Mouse (Mus musculus): ENCODE data around the gene Gtf2e1. TPM values are rescaled to one million over a fixed set of nuclear protein-coding genes. Genes with fewer than 3 reads are reported as not detected.

Gtf2e1 gene
- total RNA-seq, 2 experiments from 2014 or later: 5.5 to 6.9 TPM

DNA sequence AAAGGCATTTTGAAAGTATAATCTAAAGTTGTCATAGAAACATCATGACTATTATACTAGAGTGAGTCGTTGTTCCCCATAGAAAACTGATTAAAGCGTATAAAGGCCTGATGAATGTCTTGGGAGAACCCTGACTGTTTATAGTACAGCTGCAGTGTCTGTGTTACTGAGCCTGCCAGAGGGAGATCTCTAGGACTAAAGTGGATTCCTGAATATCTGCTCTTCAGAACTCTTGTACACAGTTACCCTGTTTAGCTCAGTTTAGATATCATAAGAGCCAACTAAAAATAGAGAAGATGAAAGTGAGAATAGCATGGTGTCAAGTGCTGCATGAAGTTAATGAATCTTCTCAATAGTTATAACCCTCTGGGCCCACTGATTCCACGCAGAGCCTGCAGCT is 10.7 kb upstream of the Gtf2e1 start:
- no peak for DNase-seq
- intact Hi-C loops (cut with DNase I): no loop called here

DNA sequence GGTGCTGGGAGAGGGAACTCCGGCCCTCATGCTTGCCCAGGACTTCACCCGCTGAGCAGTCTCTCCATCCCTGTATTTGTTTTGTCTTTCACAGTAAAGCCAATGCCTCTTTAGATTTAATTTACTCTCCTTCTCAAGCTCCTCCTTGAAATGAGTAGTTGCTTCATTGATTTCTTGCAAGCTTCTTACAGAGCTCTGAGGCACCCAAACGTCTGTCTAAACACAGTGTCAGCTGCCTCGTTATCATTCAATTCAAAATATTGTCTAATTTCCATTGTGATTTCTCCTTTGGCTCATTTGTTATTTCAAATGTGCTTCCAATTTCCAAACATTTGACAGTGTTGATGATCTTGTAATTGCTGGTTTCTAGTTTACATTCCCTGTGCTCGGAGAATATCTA is 6.7 kb upstream of the Gtf2e1 start:
- no peak for DNase-seq
- intact Hi-C loops (cut with DNase I): no loop called here

DNA sequence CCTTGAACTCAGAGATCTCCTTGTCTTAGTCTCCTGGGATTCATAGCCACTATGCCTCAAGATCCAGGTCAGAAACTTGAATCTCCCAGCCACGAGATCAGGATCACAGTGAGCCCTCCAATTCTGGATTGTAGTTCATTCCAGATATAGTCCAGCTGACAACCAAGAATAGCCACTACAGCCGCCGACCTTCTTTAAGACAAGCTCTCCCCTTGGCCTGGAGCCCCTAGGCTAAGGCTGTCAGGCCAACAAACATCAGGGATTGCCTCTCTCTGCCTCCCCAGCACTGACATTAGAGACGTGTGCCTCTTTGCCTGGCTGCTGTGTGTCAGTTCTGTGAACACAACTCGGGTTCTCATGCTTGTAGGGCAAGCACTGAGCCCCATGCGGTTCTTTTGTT is 1.2 kb upstream of the Gtf2e1 start:
- intact Hi-C loops (cut with DNase I): loop anchor here (5.0 kb wide), 1 partner anchor 112 kb away; the partner anchor contains the start of gene Ndufb4
- no peak for DNase-seq

DNA sequence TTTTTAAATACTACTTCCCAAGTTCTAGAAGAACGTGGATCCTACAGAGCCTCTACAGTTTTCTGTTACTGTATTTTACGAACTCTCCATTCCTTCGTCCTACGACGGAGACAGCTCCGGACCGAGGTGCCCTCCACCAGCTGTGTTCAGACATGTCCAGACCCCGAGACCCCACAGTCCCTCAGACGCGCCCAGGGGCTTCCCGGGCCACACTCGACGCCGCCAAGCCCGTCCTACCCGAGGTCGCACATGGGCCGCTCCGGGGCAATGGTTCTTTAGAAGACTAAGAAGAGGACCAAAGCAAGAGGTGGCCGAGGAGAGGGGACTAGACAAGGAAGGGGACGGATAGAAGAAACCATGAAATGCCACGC is 364 bp downstream of the Gtf2e1 start:
- DNase-seq: no peak
- intact Hi-C loops (cut with DNase I): no loop called here

DNA sequence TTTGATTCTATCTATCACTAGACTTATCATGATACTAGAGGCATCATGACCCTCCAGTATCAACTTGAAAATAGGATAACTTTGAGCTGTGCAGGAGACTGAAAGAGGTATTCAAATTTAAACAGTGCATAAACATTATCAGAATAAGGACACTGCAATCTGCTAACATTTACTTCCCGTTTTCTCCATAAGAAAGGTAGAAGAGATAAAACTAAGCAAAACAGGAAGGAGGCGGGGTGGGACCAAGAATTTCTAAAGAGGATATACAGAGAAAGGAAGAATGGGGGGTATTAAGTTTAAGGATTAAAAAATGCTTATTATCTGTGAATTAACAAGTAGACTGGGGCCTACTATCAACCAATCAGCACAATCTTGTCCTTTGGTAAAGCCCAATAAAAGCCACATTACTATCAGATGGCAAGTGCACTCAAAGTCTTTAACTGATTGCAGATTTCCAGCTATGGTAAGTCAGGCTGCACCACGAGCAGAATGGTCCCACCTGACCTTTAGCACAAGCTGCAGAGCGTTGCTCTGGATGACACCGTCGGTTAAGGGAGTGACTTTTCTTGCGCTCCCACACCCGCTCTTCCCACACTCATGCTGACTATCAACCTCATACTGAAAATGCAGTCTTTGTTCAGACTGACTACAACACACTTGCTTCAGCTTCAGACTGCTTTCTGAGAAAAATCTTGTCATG is 6.1 kb downstream of the Gtf2e1 start:
- DNase-seq: no peak
- intact Hi-C loops (cut with DNase I): no loop called here

DNA sequence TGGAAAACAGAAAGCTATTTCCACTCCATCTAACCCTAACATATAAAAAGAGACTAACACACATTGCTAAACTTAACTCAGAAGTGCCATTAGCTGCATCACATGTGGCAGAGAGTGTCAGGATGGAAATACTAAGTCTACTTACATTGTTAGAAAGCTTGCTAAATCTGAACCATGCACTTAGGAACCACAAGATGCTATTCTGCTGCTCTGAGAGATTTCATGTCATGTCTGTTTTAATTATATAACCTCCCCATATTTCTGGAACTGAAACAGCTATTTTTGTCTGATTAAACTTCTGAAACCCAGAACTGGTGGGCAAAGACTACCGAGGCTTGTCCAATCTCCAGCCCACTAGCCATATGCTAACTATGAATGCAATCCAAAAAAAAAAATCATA is 7.5 kb downstream of the Gtf2e1 start:
- no peak for DNase-seq
- intact Hi-C loops (cut with DNase I): no loop called here

DNA sequence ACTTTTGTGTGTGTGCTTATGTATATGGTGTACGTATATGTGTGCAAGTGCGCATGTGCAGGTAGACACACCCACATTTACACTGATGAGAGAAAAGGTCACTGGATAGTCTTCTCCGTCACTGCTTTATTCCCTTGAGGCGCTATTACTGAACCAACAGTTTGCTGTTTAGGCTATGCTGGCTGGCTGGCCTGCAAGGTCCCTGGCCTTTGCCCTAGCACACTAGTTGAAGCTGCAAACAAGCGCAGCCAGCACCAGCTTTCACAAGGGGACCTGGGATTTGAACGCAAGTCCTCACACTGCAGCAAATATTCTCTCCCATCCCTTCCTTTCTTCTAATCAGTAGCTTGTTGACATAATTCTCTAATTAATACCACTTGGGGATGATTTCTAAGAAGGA is 9.4 kb downstream of the Gtf2e1 start:
- intact Hi-C loops (cut with DNase I): no loop called here
- DNase-seq: no peak

DNA sequence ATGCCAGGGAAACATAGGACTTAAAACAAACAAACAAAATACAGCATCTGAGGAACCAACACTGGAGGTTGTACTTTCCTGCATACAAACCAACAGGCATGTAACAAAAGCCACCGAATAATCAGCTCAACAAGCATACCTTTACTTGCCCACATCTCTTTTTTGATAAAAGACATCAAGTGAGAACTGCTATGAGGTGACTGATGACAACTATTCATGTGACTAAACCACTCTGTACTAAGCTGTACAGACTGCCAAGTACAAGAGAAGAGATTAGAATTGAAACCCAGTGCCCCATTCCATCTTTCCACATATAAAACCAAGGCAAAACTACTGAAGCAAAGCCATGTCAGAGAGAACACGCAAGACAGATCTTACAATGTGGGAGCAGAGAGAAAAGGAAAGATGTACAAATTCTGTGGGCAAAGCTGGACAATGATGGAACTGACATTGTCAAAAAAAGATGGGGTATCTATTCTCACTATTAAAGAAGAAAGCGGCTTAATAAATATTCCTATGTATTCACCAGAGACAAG is 12.8 kb downstream of the Gtf2e1 start:
- peak in 1 of 2 experiments; percentile 3 for DNase-seq
- intact Hi-C loops (cut with DNase I): no loop called here

DNA sequence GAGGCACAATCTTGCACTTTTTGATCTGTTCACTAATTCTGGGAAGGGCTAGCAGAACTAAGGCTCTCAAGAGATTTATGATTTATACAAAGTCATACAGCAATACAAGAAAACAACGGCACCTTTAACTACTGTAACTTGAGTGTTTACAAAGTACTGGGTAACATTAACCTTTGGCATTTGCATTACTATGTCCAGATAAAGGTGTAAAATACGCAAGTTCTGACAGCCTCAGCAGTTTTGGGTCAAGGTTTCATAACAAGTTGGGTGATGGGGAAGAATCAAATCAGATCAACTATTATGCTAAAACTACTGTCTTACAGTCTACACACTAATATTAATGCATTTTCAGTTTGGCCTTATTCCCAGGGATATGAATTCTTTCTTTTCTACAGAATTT is 14.5 kb downstream of the Gtf2e1 start:
- no peak for DNase-seq
- intact Hi-C loops (cut with DNase I): no loop called here

DNA sequence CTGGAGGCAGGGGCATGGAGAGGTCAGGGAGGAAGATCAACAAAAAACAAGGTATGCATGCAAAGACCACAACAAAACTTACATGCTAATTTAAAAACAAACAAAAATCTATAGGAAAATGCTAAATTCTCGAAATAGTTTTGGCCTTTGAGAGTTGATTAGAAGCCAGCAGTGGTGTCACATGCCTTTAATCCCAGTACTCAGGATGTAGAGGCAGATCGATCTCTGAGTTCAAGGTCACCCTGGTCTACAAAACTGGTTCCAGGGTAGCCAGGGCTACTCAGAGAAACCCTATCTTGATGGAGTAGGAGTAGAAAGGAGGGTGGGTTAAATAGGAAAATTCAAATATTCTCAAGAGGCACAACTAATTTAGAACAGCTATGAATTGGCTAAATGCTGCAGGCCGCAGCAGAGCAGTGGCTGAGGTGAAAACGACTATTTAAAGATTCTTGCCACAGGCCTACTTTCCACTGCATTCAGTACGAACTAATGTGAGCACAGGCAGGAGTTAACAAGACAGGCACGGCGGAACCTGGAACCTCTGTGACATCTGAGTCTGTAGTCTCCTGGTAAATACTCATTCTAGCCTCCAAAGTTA is 17.4 kb downstream of the Gtf2e1 start:
- DNase-seq: no peak
- intact Hi-C loops (cut with DNase I): no loop called here

DNA sequence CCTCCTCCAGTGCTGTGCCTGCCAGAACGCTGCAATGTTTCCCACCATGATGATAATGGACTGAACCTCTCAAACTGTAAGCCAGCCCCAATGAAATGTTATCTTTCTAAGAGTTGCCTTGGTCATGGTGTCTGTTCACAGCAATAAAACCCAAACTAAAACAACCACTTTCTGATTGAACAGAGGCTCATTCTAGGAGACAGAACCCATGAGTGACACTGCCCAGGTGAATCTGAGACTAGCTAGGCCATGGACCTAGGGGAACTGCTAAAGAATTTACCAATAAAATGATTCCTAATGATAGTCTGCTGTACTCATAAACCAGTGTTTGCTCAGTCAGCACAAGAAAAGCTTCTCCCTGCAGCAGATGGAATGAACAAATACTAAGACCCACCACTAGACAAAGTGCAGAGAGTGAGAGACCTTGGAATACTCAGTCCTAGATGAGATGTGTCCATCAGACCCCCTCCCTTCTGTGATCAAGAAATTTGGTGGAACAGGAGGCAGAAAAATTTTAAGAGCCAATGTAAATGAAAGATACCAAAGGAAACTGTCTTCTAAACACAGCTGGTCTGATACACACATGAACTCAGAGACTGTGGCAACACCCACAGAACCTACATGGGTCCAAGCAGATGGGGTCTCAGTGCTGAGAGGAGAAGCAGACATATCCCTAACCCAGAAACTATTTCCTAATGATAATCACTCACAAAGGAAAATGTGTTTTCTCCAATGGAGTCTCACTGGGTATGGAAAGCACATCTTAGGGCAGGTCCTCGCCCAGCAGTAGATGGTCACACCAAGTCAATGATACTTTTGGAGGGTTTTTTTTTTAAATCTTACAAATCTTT is 19.2 kb downstream of the Gtf2e1 start:
- intact Hi-C loops (cut with DNase I): no loop called here
- no peak for DNase-seq

DNA sequence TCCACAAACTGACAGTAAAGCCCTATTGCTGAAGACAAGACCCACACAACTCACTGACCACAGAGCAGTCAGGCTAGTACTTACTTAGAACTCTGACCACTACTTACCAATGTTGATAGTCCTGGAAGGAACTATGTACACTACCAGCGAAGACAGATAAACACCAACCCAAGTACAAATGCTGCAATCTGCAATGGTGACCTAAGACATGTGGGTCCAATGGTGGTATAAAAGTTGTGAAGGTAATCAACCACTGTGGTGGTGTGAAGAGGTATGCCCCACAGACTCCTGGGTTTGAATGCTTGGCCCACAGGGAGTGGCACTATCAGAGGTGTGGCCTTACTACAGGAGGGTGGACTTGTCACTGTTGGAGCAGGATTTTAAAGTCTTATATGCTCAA is 19.9 kb downstream of the Gtf2e1 start:
- intact Hi-C loops (cut with DNase I): no loop called here
- DNase-seq: no peak

DNA sequence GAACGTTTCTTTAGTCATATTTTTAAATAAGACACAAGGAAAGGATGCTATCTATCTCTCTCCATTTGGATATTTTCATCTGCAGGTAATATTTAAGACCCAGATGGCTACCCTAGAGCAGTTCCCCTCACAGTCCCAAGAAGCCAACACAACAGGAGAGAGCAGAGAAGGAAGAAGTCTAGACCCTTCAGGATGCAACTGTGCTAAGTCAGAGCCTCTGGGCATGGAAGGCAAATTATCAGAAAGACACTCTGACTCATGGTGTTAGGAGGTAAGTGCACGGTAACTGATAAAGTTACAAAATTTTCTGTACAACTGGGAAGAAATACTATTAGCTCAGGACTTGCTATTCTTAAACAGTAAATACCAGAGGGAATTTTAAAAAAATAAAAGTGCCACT is 20.9 kb downstream of the Gtf2e1 start:
- no peak for DNase-seq
- intact Hi-C loops (cut with DNase I): no loop called here

DNA sequence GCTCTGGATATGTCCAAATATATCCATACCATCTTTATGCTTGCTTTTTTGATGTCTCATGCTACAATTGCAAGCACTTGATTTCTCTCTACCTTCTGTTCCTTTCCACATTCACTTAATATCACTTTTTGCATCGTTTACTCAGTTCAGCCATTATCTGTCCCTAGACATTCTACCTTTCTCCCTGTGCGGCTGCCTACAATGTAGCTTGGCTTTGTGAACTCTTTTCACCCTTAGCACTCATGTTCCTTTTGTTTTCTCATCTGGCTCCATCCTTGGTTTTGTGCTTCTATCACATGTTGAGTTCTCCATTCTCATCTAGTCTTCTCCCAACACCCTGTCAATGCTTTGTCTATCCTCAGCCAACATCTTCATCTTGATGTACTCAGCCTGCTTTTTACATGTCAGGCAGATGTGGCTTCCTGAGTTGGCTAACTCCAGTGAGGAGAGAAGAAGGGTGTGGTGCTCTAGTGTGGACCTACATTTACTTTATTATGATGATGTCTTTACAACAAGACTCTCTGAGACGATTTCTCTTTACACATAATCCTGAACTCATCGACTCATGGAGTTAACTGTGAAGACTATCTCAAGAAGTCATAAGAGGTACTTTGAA is 21.9 kb downstream of the Gtf2e1 start:
- intact Hi-C loops (cut with DNase I): no loop called here

DNA sequence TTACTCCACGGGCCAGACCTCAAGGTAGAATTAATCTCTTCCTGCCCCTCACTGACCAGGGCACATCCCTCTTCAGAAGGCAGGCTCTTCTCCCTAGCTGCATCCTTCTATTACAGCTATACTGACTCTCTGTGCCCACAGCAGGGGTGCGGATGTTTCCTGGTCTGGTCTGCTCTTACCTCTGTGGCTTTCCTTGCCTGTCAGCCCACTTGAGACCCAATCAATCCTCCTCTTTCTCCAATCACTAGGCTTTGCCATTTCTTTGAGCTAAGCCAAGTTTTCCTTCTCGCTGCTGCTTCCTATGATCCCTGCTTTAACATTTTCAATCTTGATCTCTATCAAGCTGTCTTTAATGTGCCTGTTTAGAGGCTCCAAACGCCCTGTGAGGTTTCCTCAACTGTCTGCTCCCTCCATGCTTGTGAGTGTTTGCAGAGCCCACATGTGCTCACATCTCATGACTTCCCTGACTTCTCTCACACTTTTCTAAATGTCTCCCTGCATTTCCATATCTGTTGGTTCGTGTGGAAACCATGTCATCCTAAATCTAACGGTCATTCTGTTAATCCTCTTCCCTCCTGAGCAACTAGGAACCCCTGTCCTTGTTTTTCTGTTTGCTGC is 23.1 kb downstream of the Gtf2e1 start:
- intact Hi-C loops (cut with DNase I): no loop called here
- DNase-seq: no peak

More for the DNA sequence above, 21.9 kb downstream of the Gtf2e1 start:
- no peak for DNase-seq

DNA sequence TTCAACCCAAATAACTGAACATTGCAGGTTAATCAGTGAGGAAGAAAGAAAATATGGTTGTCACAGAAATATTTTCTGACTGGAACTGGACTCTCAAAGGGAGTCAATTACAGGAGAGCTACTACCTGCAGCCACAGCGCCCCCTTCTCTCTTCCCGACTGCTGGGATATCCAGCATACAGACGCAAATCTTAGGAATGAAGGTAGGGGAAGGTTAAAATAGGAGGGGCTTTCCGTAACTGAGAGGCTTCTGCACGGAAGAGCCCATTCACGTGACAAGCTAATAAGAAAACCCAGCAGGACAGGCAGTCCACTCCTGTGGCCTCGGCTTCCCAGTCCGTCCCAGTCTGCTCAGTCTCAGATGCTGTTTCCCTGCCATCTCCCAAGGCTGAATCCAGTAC is 24.9 kb downstream of the Gtf2e1 start:
- DNase-seq: no peak

DNA sequence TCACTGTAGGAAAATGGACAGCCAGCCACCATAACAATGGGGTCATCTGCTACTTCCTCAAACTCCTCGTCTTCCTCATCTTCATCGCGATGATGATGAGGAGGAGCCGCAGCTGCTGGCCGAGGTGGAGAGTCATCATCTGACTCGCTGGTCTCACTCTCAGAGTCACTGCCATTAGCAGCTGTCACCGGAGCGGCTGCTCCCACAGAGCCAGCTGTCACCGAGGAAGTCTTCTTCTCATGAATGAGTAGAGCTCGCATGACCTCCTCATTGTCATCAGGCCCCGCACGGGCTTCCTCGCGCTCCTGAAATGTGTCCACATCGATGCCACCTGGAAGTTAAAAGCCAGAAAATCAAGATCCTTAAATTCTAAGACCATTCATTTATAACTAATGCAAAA is 28.1 kb downstream of the Gtf2e1 start:
- no peak for DNase-seq
- intact Hi-C loops (cut with DNase I): no loop called here

More for the DNA sequence above, 24.9 kb downstream of the Gtf2e1 start:
- intact Hi-C loops (cut with DNase I): no loop called here

DNA sequence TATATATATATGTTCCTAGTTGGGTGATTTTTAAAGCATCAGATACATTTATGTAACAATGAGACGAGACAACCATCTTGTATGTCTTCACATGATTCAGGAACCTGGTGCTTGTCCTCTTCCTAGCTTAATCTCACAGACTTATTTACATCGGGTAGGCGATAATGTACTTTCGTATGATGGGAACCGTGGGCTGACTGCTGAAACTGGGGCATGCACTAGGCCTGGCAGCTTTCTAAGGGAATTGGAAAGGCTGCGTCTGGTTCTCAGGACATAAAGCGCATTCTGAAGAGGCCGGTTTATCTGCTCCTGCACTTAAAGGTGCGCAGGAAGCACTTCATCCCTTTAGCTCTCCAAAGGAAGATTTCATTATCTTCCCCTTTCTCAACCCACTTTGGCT is 32.8 kb downstream of the Gtf2e1 start:
- no peak for DNase-seq
- intact Hi-C loops (cut with DNase I): no loop called here

DNA sequence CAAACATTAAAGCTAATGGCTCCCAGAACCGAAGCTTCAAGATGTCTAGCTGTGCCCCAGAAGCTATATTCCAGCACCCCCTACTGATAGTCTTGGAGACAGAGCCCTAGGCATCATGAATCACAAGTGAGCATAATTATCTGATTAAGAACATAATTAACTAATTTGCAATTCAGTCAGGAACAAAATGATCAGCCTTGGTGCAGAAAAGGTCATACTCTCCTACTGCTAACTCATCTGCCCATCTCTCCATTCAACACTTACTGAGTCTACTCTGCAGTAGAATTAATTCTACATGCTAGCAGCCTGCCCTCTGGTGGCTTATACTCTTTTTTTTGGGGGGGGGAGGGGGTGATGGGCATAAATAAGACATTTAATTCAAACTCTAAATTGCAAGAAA is 35.1 kb downstream of the Gtf2e1 start:
- no peak for DNase-seq

DNA sequence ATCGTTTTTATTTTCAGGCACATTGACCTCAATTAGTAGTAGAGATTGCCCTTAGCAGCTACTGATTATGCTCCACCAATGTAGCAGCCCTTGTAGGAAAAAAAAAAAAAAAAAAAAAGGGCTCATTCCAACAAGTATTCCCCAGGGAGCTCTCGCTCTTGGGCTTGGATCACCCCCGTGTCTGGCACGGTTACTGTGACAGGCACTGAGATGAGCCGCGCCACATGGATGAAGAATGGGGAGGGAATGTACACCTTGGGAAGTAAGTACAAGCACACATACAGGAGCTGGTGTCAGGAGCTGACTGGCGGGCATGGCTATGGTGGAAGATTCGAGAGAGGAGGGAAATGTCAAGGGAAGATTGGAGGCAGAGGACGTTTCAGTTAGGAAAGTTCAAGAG is 41.0 kb downstream of the Gtf2e1 start:
- DNase-seq: no peak
- intact Hi-C loops (cut with DNase I): no loop called here

More for the DNA sequence above, 35.1 kb downstream of the Gtf2e1 start:
- intact Hi-C loops (cut with DNase I): no loop called here

DNA sequence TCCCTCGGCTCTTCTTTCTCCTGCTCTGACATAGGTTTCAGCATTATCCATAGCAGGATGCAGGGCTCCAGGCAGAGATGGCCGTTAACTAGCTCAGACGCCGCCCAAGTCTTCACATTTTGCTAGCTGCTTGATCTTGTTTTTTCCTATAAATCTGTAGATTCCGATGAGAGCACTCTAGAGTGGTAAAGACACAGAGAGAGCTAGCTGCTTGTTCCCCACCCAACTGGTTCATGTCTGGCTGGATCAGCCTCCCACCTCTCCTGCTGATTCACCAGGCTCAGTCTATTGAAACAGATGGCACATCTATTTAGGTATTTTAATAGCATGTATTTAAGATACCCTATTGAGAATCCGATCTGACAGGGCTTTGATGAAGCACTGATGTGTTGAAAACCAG is 44.6 kb downstream of the Gtf2e1 start:
- intact Hi-C loops (cut with DNase I): no loop called here
- DNase-seq: no peak
